Mouse (Mus musculus) telencephalon, adult 2 months (tissue): ENCODE results near the gene Pptc7.

Source experiments
- DNase-seq: peaks from one replicate; pipeline ENCODE4 v3.0.0-alpha.2; 2011; ENCODE audit warnings: low read depth, low spot score

Pptc7 gene

DNA sequence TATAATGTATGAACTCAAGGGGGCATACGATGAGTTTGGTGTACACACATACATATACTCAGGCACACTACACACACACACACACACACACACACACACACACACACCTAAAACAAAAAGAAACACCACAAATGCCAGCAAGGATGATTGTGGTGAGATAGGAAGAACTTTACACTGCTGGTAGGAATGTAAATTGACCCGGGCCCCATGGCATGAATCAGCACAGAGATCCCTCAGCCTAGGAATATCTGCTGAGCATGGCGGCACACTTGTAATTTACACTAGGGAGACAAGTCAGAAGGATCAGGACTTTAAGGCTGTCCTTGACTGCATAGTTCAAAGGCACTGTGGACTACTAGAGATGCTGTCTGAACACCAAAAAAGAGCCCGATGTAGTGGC is 46.1 kb downstream of the Pptc7 start:
- DNase-seq, result no peak

GRCm38 (mm10) chr5:122334682-122335081 is 50.5 kb downstream of the Pptc7 start:
- no peak for DNase-seq

- DNase-seq, result no peak
These were observed 52.6 kb downstream of the Pptc7 start for GRCm38 (mm10) chr5:122336554-122337294.

DNA sequence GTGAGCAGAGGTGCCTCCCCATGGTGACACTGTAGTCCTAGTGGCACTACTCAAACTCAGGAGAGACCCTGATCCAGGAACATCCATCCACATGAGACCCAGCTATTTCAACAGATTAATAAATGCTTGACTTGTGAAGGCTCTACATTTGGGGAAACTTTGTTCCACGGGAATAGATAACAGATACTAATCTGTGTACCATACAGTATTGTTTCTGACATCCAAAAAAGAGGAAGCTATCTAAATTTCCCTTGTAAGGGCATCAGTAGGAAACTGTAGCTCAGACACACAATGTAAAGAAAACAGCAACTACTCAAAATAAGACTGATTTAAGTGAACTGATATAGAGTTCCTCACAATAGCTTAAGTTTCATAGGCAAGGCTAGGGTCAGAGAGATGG is 58.7 kb downstream of the Pptc7 start:
- no peak for DNase-seq

DNA sequence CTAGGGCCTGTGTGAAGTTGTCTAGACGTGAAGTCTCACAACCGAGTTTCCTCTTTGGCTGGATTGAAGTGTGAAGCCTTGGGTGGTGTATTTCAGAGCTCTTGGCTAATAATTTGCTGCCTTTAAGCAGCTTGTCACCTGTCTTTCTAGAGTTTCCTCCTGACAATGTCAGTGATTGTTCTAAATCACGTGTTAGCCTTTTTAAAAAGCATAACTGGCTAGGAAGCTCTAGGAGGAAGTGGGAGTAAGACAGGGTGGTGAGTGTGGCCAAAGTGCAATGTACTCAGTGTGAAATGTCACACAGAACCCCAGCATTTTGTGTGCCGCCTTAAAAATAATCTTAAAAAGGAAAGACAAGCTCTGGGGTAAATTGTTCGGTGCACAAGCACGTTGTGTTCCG is 59.6 kb downstream of the Pptc7 start:
- no peak for DNase-seq

DNA sequence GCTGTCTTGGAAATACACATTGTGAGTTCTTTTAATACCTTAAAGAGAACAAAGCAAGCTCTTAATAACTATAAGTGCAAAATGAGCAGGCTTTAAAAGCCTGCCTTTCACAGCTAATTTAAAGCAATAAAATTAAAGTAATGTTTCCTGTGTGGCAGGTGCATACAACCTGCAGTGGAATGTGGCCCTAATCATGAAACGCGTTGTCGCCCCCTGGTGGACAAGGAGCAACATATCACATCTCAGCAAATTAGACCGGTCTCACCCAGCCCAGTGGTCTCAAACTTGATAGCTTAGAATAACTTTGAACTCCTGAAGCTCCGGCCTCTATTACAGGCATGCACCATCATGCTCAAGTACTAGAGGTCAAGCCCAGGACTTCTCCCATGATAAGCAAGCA is 60.1 kb downstream of the Pptc7 start:
- no peak for DNase-seq

- no peak for DNase-seq
These were observed 61.6 kb downstream of the Pptc7 start for GRCm38 (mm10) chr5:122345777-122346176.

GRCm38 (mm10) chr5:122353807-122354491 is 69.8 kb downstream of the Pptc7 start, which contains the start of the genes Rad9b and Vps29:
Gene Rad9b, minus strand, starts transcription at chr5:122354233.
Gene Vps29, plus strand, starts transcription at chr5:122354369.
- DNase-seq, result peak; percentile 99

DNA sequence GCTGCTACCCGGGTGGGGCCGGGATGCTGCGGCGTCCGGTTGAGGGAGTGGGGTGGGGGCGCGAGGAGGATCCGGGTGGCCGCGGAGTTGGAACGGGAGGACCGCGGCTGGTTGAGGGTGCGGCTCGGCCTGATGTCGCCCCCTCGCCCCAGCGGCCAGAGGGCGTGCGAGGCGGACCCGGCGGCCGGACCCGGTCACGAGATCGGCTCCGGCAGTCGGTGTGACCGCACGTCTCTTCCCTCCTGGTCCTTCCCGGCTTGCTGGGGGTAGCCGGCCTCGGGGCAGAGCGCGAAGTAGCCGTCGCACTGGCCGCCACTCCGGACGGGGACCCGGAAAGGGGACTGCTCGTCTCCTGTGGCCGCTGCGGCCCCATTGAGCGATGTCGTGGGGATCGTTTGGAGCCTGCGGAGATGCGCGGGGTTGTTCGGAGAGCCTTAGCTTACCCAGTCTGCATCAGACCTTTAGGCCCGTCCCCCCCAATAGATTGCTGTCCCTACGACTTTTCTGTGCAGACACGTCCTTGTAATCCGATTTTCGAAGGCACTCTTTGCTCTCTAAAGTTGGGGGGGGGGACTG is 70.4 kb downstream of the Pptc7 start:
- DNase-seq, result no peak

DNA sequence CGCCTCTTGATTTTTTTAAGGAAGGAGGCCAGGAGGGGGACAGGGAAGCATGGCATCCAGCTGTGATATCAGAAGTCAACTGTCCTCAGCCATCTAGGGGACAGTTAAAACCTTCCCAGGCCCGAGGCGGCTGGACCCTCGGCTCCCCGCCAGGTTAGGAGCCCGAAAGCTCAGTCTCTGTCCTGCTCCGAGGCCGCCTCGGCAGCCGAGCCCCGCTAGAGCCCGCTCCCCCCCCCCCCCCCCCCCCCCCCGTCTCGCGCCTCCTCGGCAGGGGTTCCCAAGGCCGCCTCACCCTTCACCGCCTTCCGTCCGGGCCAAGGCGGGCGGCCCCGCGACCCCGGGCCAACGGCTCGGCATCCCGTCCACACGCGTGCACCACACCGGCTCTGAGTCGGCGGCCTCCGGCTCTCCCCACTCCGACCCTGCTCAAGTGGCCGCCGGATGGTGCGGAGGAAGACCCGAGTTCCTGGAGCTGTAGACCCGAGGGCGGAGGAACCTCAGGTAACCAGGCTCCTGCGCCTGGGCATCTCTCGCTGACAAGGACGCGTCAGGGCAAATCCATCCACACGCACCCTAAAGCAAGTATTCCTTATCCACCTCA is 87.5 kb downstream of the Pptc7 start, which contains the start of gene Gpn3:
Gpn3 (plus strand) TSS at position 286 of the 601 bp plus-strand sequence.
- no peak for DNase-seq

DNA sequence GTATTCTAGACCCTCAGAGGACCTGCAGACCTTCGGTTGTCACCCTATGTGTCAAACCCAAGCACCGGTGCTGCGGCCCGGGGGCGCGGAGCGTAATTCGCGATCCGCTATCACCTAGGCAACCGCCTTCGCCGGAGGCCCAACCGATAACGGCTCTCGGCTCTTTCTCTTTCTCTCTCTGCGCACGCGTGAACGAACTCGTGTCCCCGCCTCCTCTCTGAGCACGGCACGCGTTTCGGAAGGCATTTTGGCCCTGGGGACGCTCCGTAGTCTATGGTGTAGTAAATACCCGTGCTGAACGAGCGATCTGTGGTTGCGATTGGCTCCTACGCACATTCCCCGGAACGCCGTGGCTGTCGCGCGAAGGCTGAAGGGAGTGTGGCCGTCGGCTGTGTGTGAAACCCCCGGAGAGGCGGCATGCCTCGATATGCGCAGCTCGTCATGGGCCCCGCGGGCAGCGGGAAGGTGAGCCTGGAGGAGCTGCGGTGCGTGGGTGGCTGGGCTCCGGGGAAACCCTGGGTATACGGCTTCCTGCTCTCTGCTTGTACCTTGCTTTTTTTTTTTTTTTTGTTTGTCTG is 88.1 kb downstream of the Pptc7 start, which contains the start of gene Fam216a:
Fam216a (minus strand) TSS at position 173 of the 578 bp plus-strand sequence.
- DNase-seq, result peak; percentile 99

DNA sequence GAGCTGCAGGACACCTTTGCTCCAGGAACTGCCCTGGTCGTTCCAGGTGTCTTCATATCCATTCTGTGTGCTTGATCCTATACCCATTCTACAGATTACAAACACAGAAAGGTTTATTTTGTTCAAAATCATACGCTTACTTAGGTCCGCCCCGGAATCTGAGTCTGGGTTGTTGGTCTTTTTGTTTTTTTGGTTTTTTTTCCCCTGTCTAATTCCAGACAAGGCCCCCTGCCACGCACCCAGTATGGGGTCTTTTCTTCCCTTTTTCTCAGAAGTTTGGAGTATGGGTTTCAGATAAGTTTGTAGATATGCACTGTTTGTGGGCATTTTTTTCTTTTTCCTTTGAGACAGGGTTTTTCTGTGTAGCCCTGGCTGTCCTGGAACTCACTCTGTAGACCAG is 88.7 kb downstream of the Pptc7 start:
- no peak for DNase-seq
